Mouse (Mus musculus) neural tube, embryonic 14.5 days (tissue): ENCODE data around the gene Gm45623. TPM values are rescaled to one million over a fixed set of nuclear protein-coding genes. Genes with fewer than 3 reads are reported as not detected.

Experiments
- polyA plus RNA-seq: library from polyadenylated mRNA; unstranded; fragments of >200 nt; fragmentation: Nextera tagmentation; extraction: Ambion mirVana; gene quantifications from 2 replicates; pipeline ENCODE4 v1.2.1, GENCODE M21; 2014

Gm45623 gene
- polyA plus RNA-seq, 1 experiment from 2014 or later = 2.0 TPM

Other genes with a start within 250 kb of the Gm45623 start
- gene Fbxl21, start 231.4 kb downstream of the Gm45623 start, polyA plus RNA-seq = 5.3 and 6.1 TPM in 2 replicates
- 0.33 TPM in 1 of 2 replicates, not detected in the other for gene Lect2, start 205.3 kb downstream of the Gm45623 start, polyA plus RNA-seq
- gene Tgfbi, start 144.3 kb downstream of the Gm45623 start, polyA plus RNA-seq = 0.87 and 7.9 TPM in 2 replicates
- gene Smad5, start 50.8 kb downstream of the Gm45623 start, polyA plus RNA-seq = 33.2 and 37.7 TPM in 2 replicates
- 3.1 and 4.9 TPM in 2 replicates for gene Trpc7, start 142.2 kb upstream of the Gm45623 start, polyA plus RNA-seq